1 mouse cellular context compared by ENCODE assay signal in the genomic region with DNA sequence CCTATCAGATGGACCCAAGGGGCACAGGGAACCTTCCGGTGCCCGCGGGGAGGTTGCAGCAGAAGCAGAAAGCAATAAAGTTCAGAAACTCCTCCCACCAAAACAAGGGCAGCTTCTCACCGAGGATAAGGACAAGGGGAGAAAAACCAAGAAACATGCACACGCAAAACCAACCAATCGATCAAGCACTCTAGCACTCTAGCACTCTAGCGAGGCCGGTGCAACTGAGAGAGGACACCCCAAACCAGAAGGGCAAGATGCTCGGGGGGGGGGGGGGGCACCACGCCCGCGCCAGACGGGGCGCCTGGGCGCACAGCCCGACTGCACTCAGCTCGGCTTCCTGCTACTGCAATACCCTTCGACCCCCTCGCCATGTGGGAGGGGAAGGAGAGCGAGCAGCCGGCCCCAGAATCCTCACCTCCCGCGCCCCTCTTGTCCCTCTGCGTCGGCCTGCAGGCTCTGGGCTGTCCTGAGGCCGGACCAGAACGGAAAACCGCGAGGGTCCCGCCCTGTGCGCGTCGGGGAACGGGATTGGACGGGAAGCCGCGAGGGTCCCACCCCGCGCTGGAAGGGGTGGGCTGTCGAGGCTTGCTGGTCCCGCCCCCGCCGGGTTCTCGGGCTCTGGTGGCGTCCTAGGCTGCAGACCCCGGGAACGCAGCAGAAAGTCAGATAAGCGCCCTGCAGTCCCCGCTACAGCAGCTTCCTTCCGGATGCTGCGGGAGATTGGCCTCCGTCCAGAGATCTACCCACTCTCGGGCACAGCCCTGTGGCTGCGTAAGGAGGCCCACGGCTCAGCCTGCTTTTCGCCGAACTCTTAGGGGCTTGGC.
A peak's percentile ranks its signal among the peaks of the same experiment; 100 is the strongest.
TF ChIP-seq lines count a peak whose summit lies in the region.

TSS of gene Crot (minus strand) at position 639 of the 827 bp plus-strand sequence.

TF ChIP-seq in CH12.LX, 34 proteins besides CTCF, POLR2A, EP300 and RAD21 (continued from another document):
- TF ChIP-seq ELF1 (IDR thresholded peaks at IDR 0.05; ENCODE audit: low read depth, low read length) (peak; percentile 60), HCFC1 (IDR thresholded peaks at IDR 0.05; ENCODE audit: low read depth, low read length) (peak; percentile 28; the same call in 1 of the 2 replicates), MEF2A (IDR thresholded peaks at IDR 0.05; ENCODE audit: borderline replicate concordance, low read depth, low read length) (no peak), TCF12 (IDR thresholded peaks at IDR 0.05; ENCODE audit: low read depth, low read length) (peak; percentile 80), MAZ (IDR thresholded peaks at IDR 0.05; ENCODE audit: low read depth, low read length) (no peak), NELFE (IDR thresholded peaks at IDR 0.05; ENCODE audit: low read depth, low read length) (peak; percentile 90), UBTF (IDR thresholded peaks at IDR 0.05; ENCODE audit: low read depth, low read length) (no peak), GABPA (IDR thresholded peaks at IDR 0.05; ENCODE audit: insufficient replicate concordance, low read depth, low read length) (no peak), ETS1 (conservative IDR thresholded peaks at IDR 0.05; ENCODE audit: low read depth, low read length) (no peak), MXI1 (IDR thresholded peaks at IDR 0.05; ENCODE audit: low read depth, low read length) (peak; percentile 27; the same call in 1 of the 2 replicates), KAT2A (IDR thresholded peaks at IDR 0.05; ENCODE audit: insufficient replicate concordance, low read length) (no peak), NRF1 (IDR thresholded peaks at IDR 0.05; ENCODE audit: low read depth, low read length) (peak; percentile 15; the same call in 1 of the 2 replicates)
TF ChIP-seq in CH12.LX: peak in this region for 7.
